Mouse (Mus musculus): ENCODE measurements around the gene Wdr19. TPM values are rescaled to one million over a fixed set of nuclear protein-coding genes. Genes with fewer than 3 reads are reported as not detected.
"Not testable (repeated sequence)": the region's sequence is repeated elsewhere in the genome, so short reads cannot be mapped to it uniquely, and the experiment has no call there.

Gene Wdr19
- total RNA-seq, 2 experiments from 2014 or later = 19.2 to 20.1 TPM

DNA sequence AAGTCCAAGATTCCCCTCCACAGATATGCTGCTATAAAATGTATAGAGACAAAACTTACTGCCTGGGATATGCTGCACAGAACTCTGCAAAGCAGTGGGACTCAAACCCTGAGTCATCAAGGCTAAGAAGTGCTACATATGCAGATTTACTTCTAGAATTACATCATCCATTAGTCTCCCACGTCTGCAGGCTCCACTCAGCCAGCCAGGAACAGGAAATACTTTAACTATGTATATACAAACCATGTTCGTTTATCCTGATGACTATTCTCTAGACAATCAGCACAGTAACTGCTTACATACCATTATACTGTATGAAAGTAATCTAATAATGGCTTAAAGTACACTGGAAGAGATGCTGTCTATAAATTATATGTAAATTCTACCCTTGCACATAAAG, 94.8 kb downstream of the Wdr19 start:
- DNase-seq (ENCODE audit: low spot score in 2 of 2) = no peak

DNA sequence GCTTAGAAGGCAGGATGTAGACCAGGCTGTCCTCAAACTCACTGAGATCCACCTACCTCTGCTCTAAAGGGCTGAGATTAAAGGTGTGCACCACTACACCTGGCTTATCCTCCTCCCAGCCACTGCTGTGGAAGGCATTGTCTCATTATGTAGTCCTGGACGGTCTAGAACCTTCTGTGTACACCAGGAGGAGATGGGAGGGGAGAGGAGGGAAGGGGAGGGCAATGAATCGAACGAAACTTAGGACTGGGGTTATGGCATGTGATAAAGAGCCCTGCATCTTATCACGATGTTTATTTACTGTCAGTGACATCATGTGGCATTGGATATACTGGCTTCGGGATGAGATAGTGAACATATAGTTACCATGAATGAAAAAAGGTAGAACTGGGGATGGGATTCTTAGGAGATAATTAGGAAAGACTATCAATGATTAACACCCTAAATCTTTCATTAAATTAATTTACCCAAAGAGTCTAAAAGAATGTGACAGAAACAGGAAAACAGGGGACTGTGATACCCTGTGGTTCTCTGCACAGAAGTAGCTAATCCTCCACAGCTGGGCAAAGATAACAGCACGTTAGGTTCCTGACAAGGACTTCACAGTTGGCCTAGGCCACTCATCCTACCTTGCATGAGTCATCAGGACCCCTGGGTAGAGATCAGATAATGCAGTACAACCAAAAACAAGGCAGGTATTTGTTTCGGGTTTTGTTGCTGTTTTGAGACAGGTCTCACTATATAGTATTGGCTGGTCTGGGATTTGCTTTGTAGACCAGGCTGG, 98.9 kb downstream of the Wdr19 start:
- no peak for DNase-seq (ENCODE audit: low spot score in 2 of 2)

DNA sequence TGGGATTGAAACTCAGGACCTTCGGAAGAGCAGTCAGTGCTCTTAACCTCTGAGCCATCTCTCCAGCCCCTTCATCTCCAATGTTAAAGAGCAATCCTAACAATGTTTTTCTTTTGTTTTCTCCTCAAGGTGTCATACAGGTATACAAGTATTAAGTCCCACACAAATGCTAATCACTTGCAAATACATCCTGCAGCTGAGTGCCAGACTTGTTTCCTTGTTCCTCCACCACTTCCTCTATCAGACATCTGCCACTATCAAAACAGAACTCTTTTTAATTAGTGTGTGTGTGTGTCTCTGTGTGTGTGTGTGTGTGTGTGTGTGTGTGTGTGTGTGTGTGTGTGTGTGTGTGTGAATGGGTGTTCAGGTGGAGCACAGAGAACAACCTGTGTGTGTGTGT, 100.1 kb downstream of the Wdr19 start:
- not testable (repeated sequence) for DNase-seq (ENCODE audit: low spot score in 2 of 2)

DNA sequence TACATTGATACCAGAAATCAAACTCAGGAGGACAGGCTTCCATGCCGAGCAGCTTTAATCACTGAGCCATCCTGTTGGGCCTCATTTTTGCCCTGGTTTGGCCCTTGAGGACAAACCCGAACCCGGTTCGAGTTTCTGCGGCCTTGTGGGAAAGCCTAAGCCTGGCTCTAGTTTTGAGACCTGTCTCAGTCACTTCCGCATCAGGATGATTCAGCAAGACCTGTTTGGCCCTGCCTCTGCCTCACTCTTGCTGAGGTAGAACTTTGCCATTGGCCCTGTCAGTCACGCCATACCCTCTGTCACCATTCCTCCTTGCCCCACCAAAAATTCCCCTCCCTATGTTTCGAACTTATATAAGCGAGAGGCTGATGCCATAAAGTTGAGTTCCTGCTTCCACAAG, 100.6 kb downstream of the Wdr19 start:
- DNase-seq (ENCODE audit: low spot score in 2 of 2) = no peak

DNA sequence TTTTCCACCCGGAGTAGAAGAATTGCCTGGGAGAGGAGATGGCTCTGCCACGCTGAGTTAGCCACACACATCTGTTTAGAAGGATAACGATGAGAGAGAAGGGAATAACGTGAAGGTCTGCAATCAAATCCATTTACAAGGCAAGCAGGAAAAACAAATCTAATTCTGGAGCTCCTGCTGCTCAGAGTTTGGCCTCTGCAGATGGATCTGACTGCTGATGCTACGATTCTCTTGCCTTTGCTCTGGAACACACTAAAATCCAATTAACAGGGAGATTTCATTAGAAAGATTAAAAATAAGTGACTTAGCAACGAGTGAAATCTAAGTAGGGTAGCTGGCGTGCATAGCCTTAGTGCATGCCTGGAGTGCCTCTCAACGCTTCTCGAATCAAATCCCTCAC, 106.0 kb downstream of the Wdr19 start:
- DNase-seq (ENCODE audit: low spot score in 2 of 2) = peak; percentile 8 to 32

DNA sequence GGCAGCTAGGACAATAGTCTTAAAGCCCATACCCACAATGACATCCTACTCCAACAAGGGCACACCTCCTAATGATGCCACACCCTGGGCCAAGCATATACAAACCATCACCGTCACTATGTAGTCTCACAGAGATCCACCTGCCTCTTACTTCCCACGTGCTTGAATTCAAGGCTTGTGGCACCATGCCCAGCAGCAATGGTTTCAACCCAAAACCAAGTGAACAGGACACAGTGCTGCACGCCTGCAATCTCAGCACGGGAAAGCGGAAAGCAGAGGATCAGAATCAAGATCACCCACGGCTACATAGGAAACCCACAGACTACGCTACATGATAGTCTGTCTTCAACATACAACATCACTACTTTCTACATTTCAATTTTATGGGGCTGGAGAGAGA, 108.7 kb downstream of the Wdr19 start:
- no peak for DNase-seq (ENCODE audit: low spot score in 2 of 2)

DNA sequence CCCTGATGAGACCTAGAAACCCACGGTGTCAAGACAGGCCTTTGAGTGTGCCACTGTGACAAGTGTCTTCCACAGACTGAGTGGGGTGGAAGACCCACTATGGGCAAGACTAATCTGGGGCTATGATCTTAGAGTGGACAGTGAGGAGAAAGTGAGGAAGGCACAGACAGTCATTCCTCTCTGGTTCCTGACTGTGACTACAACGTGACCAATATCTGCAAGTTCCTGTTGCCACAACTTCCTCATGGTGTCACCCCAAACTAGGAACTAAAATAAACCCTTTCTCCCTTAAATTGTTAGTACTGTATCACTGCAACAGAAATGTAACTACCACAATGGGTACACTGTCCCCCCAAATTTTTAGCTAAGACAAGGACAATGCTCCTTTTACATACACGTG, 109.4 kb downstream of the Wdr19 start:
- no peak for DNase-seq (ENCODE audit: low spot score in 2 of 2)

Other genes with a start within 250 kb of the Wdr19 start
- 1 to 10 TPM in 1 of 2 experiments, under 1 TPM in 1; 0.79 to 1.4 TPM for gene Tlr6, start 239.6 kb upstream of the Wdr19 start, total RNA-seq (2021)
- gene Fam114a1, start 229.6 kb upstream of the Wdr19 start, total RNA-seq (2021) = 1 to 10 TPM; 4.6 to 6.0 TPM
- under 1 TPM; 0.36 to 0.48 TPM for gene Tmem156, start 107.6 kb upstream of the Wdr19 start, total RNA-seq (2021)
- gene Klhl5, start 92.2 kb upstream of the Wdr19 start, total RNA-seq (2021) = 10 to 100 TPM; 79.0 to 87.6 TPM
- gene Rfc1, start 136.0 kb downstream of the Wdr19 start, total RNA-seq (2021) = 10 to 100 TPM; 25.1 to 28.7 TPM
- gene Klb, start 148.6 kb downstream of the Wdr19 start, total RNA-seq (2021) = under 1 TPM; 0.46 to 0.74 TPM
- 100 to 1,000 TPM; 548 to 565 TPM for gene Rpl9, start 191.7 kb downstream of the Wdr19 start, total RNA-seq (2021)
- 10 to 100 TPM; 33.2 to 42.5 TPM for gene Lias, start 191.8 kb downstream of the Wdr19 start, total RNA-seq (2021)
- 10 to 100 TPM; 24.1 to 30.9 TPM for gene Ugdh, start 236.3 kb downstream of the Wdr19 start, total RNA-seq (2021)